Mouse (Mus musculus) forebrain, embryonic 10.5 days (tissue): ENCODE measurements around the gene Dnajc14. TPM values are rescaled to one million over a fixed set of nuclear protein-coding genes. Genes with fewer than 3 reads are reported as not detected.
"Not testable (repeated sequence)": the region's sequence is repeated elsewhere in the genome, so short reads cannot be mapped to it uniquely, and the experiment has no call there.

Experiments
- DNase-seq: peaks from one replicate; pipeline ENCODE4 v3.0.0-alpha.2; 2017; ENCODE audit warnings: low spot score; ENCODE audit errors: extremely low spot score
- H3K27ac ChIP-seq: fragments of 300-500 bp; sonication (generic); 2 replicates; pipeline ENCODE4 v1.5.1; 2016; ENCODE audit warnings: mild to moderate bottlenecking
- H3K27me3 ChIP-seq: fragments of 300-500 bp; sonication (generic); 2 replicates; pipeline ENCODE4 v1.6.1; 2016; ENCODE audit warnings: mild to moderate bottlenecking; ENCODE audit not compliant: poor library complexity, severe bottlenecking
- H3K36me3 ChIP-seq: fragments of 300-500 bp; sonication (generic); replicated peaks from 2 replicates; pipeline ENCODE4 v1.6.1; 2016; ENCODE audit warnings: mild to moderate bottlenecking, moderate library complexity
- H3K4me1 ChIP-seq: fragments of 300-500 bp; sonication (generic); 2 replicates; pipeline ENCODE4 v1.6.1; 2016
- H3K4me3 ChIP-seq: fragments of 300-500 bp; sonication (generic); 2 replicates; pipeline ENCODE4 v1.5.1; 2016; ENCODE audit warnings: mild to moderate bottlenecking, moderate library complexity
- H3K9me3 ChIP-seq: fragments of 300-500 bp; sonication (generic); 2 replicates; pipeline ENCODE4 v1.6.1; 2016; ENCODE audit warnings: mild to moderate bottlenecking, moderate library complexity
- WGBS: fragments of 180-500 bp; shearing (Covaris S2); methylation state at CpG from one replicate; pipeline ENCODE4 v1.1.7; 2016; 5-methylcytosine and 5-hydroxymethylcytosine counted together
- polyA plus RNA-seq: library from polyadenylated mRNA; unstranded; fragments of >200 nt; fragmentation: Nextera tagmentation; extraction: Ambion mirVana; gene quantifications from 2 replicates; pipeline ENCODE4 v1.2.1, GENCODE M21; 2016

Dnajc14 gene
- polyA plus RNA-seq, 1 experiment from 2014 or later = 49.9 TPM

- Histone ChIP-seq H3K27ac (peak overlapping the region; percentile 59), H3K27me3 (no peaks in the 10 kb centered on the region), H3K36me3 (peaks cover 56% of the 10 kb centered on the region), H3K4me3 (peak overlapping the region; percentile 83), H3K9me3 (no peaks in the 10 kb centered on the region), H3K4me1 (peaks cover 46% of the 10 kb centered on the region)
- WGBS = 66% methylated on average over 4 of the region's 4 CpGs
- no peak for DNase-seq
Measured at GRCm38 (mm10) chr10:128802956-128803355, 906 bp upstream of the Dnajc14 start.

- 21% methylated on average over 6 of the region's 6 CpGs for WGBS
- Histone ChIP-seq H3K27me3 (no peaks in the 10 kb centered on the region), H3K36me3 (peaks cover 56% of the 10 kb centered on the region), H3K9me3 (no peaks in the 10 kb centered on the region), H3K4me1 (peaks cover 51% of the 10 kb centered on the region), H3K4me3 (peak overlapping the region; percentile 83), H3K27ac (peak overlapping the region; percentile 95)
- DNase-seq = no peak
Measured at GRCm38 (mm10) chr10:128803361-128803760, 501 bp upstream of the Dnajc14 start.

DNA sequence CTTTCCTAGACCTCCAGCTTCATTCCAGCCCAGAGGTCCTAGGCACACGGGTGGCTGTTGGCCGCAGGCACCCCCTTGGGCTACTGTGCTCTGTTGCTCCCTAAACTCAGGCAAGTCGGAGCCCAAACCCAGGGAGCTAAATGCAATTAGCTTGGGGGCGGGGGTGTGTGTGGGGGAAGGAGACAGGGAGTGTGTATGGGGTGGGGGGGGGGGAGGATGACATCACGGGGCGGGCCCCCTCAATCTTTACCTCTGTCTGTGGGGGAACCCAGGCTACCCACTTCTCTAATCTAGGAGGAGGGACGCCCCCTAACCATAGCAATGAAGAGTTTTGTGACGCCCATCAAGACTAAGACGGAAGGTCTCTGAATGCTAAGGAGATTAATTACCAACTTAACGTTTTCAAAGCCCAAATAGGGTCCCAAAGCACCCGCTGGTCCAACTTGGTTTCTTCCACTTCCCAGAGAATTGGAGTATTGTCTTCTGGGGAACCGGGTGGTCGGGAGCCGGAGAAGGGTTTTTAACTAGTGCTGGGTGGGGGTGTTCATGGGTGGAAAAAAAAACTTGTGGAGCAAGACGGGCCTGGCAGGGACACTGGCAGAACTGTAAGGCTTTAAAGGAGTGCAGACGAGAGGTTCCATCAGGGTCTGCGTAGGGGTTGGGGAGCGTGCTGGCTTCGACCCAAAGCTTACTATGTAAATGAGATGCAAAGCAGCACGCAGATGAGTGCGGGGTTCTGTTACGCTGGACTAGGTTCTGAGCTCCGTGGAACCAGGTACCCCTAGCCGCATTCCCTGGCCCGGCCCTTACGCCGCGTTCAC is 619 bp downstream of the Dnajc14 start, which contains the start of gene Tmem198b:
Gene Tmem198b, minus strand, starts transcription at position 100 of the 821 bp plus-strand sequence.
- peak within 1 kb of the TSS; percentile 95 for H3K27ac ChIP-seq
- peaks cover 62% of the 10 kb centered on the region for H3K36me3 ChIP-seq
- H3K4me3 ChIP-seq = peak within 1 kb of the TSS; percentile 83
- H3K9me3 ChIP-seq = no peaks in the 10 kb centered on the region
- H3K4me1 ChIP-seq = peaks cover 62% of the 10 kb centered on the region
- peak; percentile 85 for DNase-seq
- under 1% methylated on average over 28 of the region's 28 CpGs for WGBS
- no peaks in the 10 kb centered on the region for H3K27me3 ChIP-seq

DNA sequence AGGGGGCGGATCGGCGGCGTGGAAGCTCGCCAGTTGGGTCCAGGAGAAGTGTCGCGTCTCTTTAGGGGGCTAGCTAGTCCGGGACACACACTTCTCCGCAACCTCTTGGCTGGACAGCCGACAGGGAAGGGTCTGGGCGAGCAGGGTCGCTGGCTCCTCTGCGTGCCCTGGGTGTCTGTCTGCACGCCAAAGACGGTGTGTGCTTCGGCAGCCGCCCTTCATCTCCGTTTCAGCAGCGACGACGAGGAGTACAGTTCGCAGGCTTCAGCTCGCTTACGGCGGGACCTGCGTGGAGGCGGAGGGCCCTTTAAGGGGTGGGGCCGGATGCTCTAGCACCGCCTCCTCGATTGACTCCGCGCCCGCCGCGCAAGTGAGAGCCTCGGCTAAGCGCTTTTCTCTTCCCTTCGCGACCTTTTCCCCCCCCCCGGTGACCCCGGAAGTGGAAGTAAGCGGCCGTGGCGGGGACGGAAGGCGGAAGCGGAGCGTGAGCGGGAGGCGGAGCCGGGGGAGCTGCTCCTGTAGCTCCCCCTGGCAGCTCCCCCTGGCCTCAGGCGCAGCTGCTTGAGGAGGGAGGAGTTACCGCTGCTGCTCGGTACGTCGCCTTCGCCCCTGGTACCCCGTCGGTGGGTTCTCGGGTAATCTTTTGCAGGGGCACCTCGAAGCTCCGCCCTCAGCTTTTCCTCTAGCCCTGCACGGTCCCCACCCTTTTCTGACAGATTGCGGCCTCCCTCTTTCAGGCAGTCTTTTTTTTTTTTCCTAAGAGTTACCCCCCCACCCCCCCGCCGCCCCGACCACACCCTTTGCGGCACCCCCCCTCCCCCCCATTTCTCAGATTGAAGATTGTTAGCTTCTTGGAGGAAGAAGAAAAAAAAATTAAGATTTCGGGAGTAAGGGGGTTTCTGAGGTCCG is 1.5 kb downstream of the Dnajc14 start:
- Histone ChIP-seq H3K36me3 (peaks cover 63% of the 10 kb centered on the region), H3K4me3 (peak overlapping the region; percentile 83), H3K27me3 (no peaks in the 10 kb centered on the region), H3K4me1 (peaks cover 63% of the 10 kb centered on the region), H3K27ac (peak overlapping the region; percentile 95), H3K9me3 (no peaks in the 10 kb centered on the region)
- DNase-seq = peak; percentile 99
- under 1% methylated on average over 69 of the region's 70 CpGs for WGBS

GRCm38 (mm10) chr10:128806086-128806485 is 2.2 kb downstream of the Dnajc14 start:
- H3K27ac ChIP-seq = peak overlapping the region; percentile 95
- 69% methylated on average over 6 of the region's 6 CpGs for WGBS
- DNase-seq = no peak
- H3K9me3 ChIP-seq = no peaks in the 10 kb centered on the region
- H3K36me3 ChIP-seq = peaks cover 58% of the 10 kb centered on the region
- H3K27me3 ChIP-seq = no peaks in the 10 kb centered on the region
- peaks cover 63% of the 10 kb centered on the region for H3K4me1 ChIP-seq
- H3K4me3 ChIP-seq = peak overlapping the region; percentile 83

DNA sequence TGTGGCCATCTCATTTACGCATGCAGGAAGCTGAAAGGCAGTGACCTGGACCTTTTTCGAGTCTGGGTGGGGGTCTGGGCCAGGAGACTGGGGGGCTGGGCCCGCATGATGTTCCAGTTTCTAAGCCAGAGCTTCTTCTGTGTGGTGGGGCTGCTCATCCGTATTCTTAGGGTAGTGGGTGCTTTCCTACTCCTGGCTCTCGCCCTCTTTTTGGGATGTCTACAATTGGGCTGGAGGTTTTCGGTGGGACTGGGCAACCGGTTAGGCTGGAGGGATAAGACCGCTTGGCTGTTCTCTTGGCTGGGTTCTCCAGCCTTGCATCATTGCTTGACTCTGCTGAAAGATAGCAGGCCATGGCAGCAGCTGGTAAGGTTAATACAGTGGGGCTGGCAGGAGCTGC is 3.2 kb downstream of the Dnajc14 start:
- H3K27me3 ChIP-seq = no peaks in the 10 kb centered on the region
- 93% methylated on average over 8 of the region's 8 CpGs for WGBS
- H3K27ac ChIP-seq = no peak overlapping the region; the same call in 1 of the 2 replicates
- H3K4me3 ChIP-seq = peak overlapping the region; percentile 83
- H3K4me1 ChIP-seq = peaks cover 63% of the 10 kb centered on the region
- no peak for DNase-seq
- H3K36me3 ChIP-seq = peaks cover 48% of the 10 kb centered on the region
- no peaks in the 10 kb centered on the region for H3K9me3 ChIP-seq

GRCm38 (mm10) chr10:128817033-128817432 is 13.2 kb downstream of the Dnajc14 start, which contains the start of gene Sarnp:
Sarnp (plus strand) TSS chr10:128817333.
- 90% methylated on average over 13 of the region's 13 CpGs for WGBS
- Histone ChIP-seq H3K9me3 (no peaks in the 10 kb centered on the region), H3K4me1 (peaks cover 12% of the 10 kb centered on the region), H3K4me3 (no peak within 1 kb of the TSS), H3K27me3 (no peaks in the 10 kb centered on the region), H3K36me3 (peaks cover 74% of the 10 kb centered on the region), H3K27ac (no peak within 1 kb of the TSS)
- no peak for DNase-seq

- no peak for DNase-seq
- no peaks in the 10 kb centered on the region for H3K9me3 ChIP-seq
- no peaks in the 10 kb centered on the region for H3K27me3 ChIP-seq
- no peak overlapping the region for H3K27ac ChIP-seq
- WGBS = 92% methylated on average over 4 of the region's 4 CpGs
- peaks cover 64% of the 10 kb centered on the region for H3K36me3 ChIP-seq
- peaks cover 23% of the 10 kb centered on the region for H3K4me1 ChIP-seq
- peak overlapping the region; percentile 79; the same call in 1 of the 2 replicates for H3K4me3 ChIP-seq
Measured at GRCm38 (mm10) chr10:128820217-128820616, 16.4 kb downstream of the Dnajc14 start.

DNA sequence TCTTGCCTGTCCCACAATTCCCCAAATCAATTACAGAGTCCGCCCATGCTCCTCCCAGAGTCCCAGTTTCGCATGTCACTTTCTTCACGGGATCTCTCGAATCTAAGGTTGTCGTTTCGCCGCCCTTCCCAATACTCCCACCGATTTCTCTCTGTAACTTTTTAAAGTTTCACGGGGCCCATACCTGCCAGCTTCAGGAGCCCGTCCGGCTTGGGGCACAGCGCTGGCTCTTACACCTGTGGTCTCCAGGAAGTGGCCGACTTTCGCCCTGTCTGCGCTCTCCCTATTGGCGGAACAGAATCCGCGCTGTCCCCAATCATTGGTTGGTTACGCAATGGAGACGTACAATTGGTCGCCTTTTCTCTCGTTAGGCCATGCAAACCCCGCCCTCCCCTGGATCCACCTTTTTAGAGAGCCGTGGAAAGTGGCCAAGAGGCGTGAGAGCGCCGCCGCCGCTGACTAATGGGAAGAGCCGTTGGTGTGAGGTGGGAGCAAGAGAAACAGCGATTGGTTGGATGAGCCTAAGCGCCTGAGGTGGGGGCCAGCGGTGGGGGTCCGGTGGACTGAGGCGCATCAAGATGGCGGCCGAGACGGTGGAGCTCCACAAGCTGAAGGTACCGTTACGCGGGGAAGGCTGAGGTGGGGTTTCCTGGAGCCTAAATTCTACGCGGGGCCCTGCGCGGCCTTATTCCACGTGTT is 17.6 kb downstream of the Dnajc14 start, which contains the start of gene Ormdl2:
Gene Ormdl2, minus strand, starts transcription at position 288 of the 699 bp plus-strand sequence.
- Histone ChIP-seq H3K9me3 (no peaks in the 10 kb centered on the region), H3K4me1 (peaks cover 23% of the 10 kb centered on the region), H3K27me3 (no peaks in the 10 kb centered on the region), H3K27ac (peak within 1 kb of the TSS; percentile 90), H3K36me3 (peaks cover 64% of the 10 kb centered on the region), H3K4me3 (peak within 1 kb of the TSS; percentile 79)
- WGBS = under 1% methylated on average over 46 of the region's 46 CpGs
- DNase-seq = peak; percentile 100

GRCm38 (mm10) chr10:128822135-128822534 is 18.3 kb downstream of the Dnajc14 start:
- no peak for DNase-seq
- Histone ChIP-seq H3K27ac (peak overlapping the region; percentile 90), H3K4me1 (peaks cover 23% of the 10 kb centered on the region), H3K4me3 (peak overlapping the region; percentile 79), H3K9me3 (no peaks in the 10 kb centered on the region), H3K27me3 (no peaks in the 10 kb centered on the region), H3K36me3 (peaks cover 64% of the 10 kb centered on the region)
- WGBS = 5% methylated on average over 13 of the region's 13 CpGs

DNA sequence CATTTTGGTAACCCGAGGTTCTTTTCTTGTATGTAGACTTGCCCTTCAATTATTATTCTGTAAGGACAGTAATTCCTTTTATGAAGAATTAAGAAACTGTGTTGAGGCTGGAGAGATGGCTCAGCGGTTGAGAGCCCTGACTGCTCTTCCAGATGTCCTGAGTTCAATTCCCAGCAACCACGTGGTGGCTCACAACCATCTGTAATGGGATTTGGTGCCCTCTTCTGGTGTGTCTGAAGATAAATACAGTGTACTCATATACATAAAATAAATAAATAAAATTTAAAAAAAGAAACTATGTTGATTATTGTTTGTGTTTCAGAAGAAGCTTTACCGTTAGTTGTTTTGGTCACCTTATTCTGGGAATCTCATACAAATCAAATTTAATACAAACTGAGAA is 19.2 kb downstream of the Dnajc14 start:
- H3K9me3 ChIP-seq, H3K27ac ChIP-seq, H3K27me3 ChIP-seq, DNase-seq: not testable (repeated sequence)
- peak overlapping the region; percentile 79 for H3K4me3 ChIP-seq
- H3K36me3 ChIP-seq = peaks cover 64% of the 10 kb centered on the region
- H3K4me1 ChIP-seq = peaks cover 23% of the 10 kb centered on the region
- 81% methylated on average over 4 of the region's 4 CpGs for WGBS

GRCm38 (mm10) chr10:128823821-128824220 is 20.0 kb downstream of the Dnajc14 start:
- WGBS = 98% methylated on average over 9 of the region's 9 CpGs
- H3K4me3 ChIP-seq = no peak overlapping the region
- H3K4me1 ChIP-seq = peaks cover 23% of the 10 kb centered on the region
- no peak for DNase-seq
- no peaks in the 10 kb centered on the region for H3K9me3 ChIP-seq
- peaks cover 62% of the 10 kb centered on the region for H3K36me3 ChIP-seq
- no peak overlapping the region for H3K27ac ChIP-seq
- H3K27me3 ChIP-seq = no peaks in the 10 kb centered on the region
